11 mouse cellular contexts compared by ENCODE assay signal in the genomic region with DNA sequence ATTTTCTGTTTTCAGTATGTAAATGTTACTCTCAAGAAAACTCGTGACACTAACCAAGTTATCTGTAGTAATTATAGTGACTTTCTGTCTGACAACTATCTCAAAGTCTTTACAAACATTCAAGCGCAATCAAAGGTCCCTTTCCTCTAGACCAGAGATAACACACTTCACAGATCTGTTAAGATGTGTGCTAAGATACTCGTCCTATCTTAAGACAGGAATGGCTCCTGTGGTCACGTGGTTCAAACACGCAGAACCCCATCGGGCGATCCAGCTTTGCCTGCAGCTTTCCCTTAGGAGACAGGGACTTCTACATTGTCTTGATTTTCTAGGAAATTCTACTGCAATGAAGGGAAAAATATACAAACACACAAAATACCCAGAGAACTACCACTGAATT. TPM values are rescaled to one million over a fixed set of nuclear protein-coding genes. Genes with fewer than 3 reads are reported as not detected.
DNase-seq lines count a peak whose midpoint lies in the region; ATAC-seq lines count a peak whose summit lies in the region.
"Had no signal": no experiment of that assay in that cellular context is flagged by ENCODE, and none has a peak within 500 bp of the region (broad histone marks: within the 10 kb centered on the region; RNA-seq: fewer than 3 reads in every experiment).

No protein-coding gene starts in this region.

- H3K4me2 ChIP-seq in hindbrain, embryonic 13.5 days: 0 out of 2 replicates have a peak overlapping the region, but pooled peaks have one; percentile 82
- H3K4me2 ChIP-seq in intestine, embryonic 16.5 days (ENCODE audit: low read depth, low read length): peak overlapping the region; percentile 35; the same call in 1 of the 2 replicates
- 0 out of 2 replicates have a peak overlapping the region, but pooled peaks have one; percentile 20 for H3K4me2 ChIP-seq in midbrain, embryonic 16.5 days (ENCODE audit: low read length)

- peaks cover 30% of the 10 kb centered on the region for H3K36me3 ChIP-seq in erythroblast, embryonic 14.5 days (ENCODE audit: control insufficient read depth)
- no peaks in the 10 kb centered on the region for H3K36me3 ChIP-seq in hindbrain, embryonic 13.5 days
- H3K36me3 ChIP-seq in hindbrain, embryonic 10.5 days: no peaks in the 10 kb centered on the region
- H3K36me3 ChIP-seq in intestine, embryonic 16.5 days (ENCODE audit: control insufficient read depth, insufficient read depth, low read length): no peaks in the 10 kb centered on the region
- H3K36me3 ChIP-seq in midbrain, embryonic 16.5 days (ENCODE audit: control insufficient read depth, insufficient read depth, low read length): no peaks in the 10 kb centered on the region

- DNase-seq in hindbrain, embryonic 10.5 days (ENCODE audit: low spot score): no peak
- DNase-seq in adrenal gland, postnatal 14 days: no peak
- DNase-seq: adrenal gland, postnatal 36 days; cerebellum, postnatal 10 days; lung, adult 2 months had no signal

- no peak overlapping the region for H3K9ac ChIP-seq in hindbrain, embryonic 13.5 days
- H3K9ac ChIP-seq in intestine, embryonic 16.5 days (ENCODE audit: low read depth, low read length): no peak overlapping the region
- H3K9ac ChIP-seq in midbrain, embryonic 16.5 days (ENCODE audit: low read depth, low read length): no peak overlapping the region

- peak overlapping the region; percentile 92 for H3K4me3 ChIP-seq in erythroblast, embryonic 14.5 days (replicated peaks)
- H3K4me3 ChIP-seq in hindbrain, embryonic 13.5 days: no peak overlapping the region
- no peak overlapping the region for H3K4me3 ChIP-seq in hindbrain, embryonic 10.5 days
- H3K4me3 ChIP-seq in intestine, embryonic 16.5 days (ENCODE audit: low read length): no peak overlapping the region
- H3K4me3 ChIP-seq in midbrain, embryonic 16.5 days (ENCODE audit: low read depth, low read length): no peak overlapping the region

- WGBS in hindbrain, embryonic 13.5 days: 88% methylated on average over 7 of the region's 7 CpGs
- 86% methylated on average over 7 of the region's 7 CpGs for WGBS in hindbrain, embryonic 10.5 days
- 56% methylated on average over 7 of the region's 7 CpGs for WGBS in intestine, embryonic 16.5 days
- 86% methylated on average over 7 of the region's 7 CpGs for WGBS in midbrain, embryonic 16.5 days

- no peak overlapping the region for H3K27ac ChIP-seq in hindbrain, embryonic 13.5 days
- no peak overlapping the region for H3K27ac ChIP-seq in hindbrain, embryonic 10.5 days
- no peak overlapping the region for H3K27ac ChIP-seq in intestine, embryonic 16.5 days (ENCODE audit: low read length)
- no peak overlapping the region for H3K27ac ChIP-seq in midbrain, embryonic 16.5 days (ENCODE audit: low read length)

- no peaks in the 10 kb centered on the region for H3K9me3 ChIP-seq in erythroblast, embryonic 14.5 days (ENCODE audit: control insufficient read depth, low read length)
- no peaks in the 10 kb centered on the region for H3K9me3 ChIP-seq in hindbrain, embryonic 13.5 days
- no peaks in the 10 kb centered on the region for H3K9me3 ChIP-seq in hindbrain, embryonic 10.5 days
- no peaks in the 10 kb centered on the region for H3K9me3 ChIP-seq in intestine, embryonic 16.5 days (ENCODE audit: control insufficient read depth, low read length)
- no peaks in the 10 kb centered on the region for H3K9me3 ChIP-seq in midbrain, embryonic 16.5 days (replicated peaks; ENCODE audit: control insufficient read depth, low read length, poor library complexity, severe bottlenecking)

- ATAC-seq in erythroblast, adult 5-6 weeks (replicated peaks; ENCODE audit: low FRiP score, poor library complexity, severe bottlenecking): no peak
- no peak for ATAC-seq in hindbrain, embryonic 13.5 days (ENCODE audit: low FRiP score)
- ATAC-seq in intestine, embryonic 16.5 days: no peak
- no peak for ATAC-seq in midbrain, embryonic 16.5 days
- no peak for ATAC-seq in cerebellum, adult (ENCODE audit: insufficient number of reproducible peaks, low FRiP score, low TSS enrichment)

- no peaks in the 10 kb centered on the region for H3K27me3 ChIP-seq in erythroblast, embryonic 14.5 days (ENCODE audit: control insufficient read depth)
- no peaks in the 10 kb centered on the region for H3K27me3 ChIP-seq in hindbrain, embryonic 13.5 days
- H3K27me3 ChIP-seq in hindbrain, embryonic 10.5 days (ENCODE audit: insufficient read depth, poor library complexity, severe bottlenecking): no peaks in the 10 kb centered on the region
- no peaks in the 10 kb centered on the region for H3K27me3 ChIP-seq in intestine, embryonic 16.5 days (replicated peaks; ENCODE audit: control insufficient read depth, insufficient read depth, low read length)
- H3K27me3 ChIP-seq in midbrain, embryonic 16.5 days (ENCODE audit: control insufficient read depth, insufficient read depth, low read depth, low read length): no peaks in the 10 kb centered on the region

- peaks cover 72% of the 10 kb centered on the region for H3K4me1 ChIP-seq in erythroblast, embryonic 14.5 days (ENCODE audit: control insufficient read depth)
- peaks cover 46% of the 10 kb centered on the region for H3K4me1 ChIP-seq in hindbrain, embryonic 13.5 days (replicated peaks)
- H3K4me1 ChIP-seq in hindbrain, embryonic 10.5 days (replicated peaks): peaks cover 42% of the 10 kb centered on the region
- H3K4me1 ChIP-seq in intestine, embryonic 16.5 days (ENCODE audit: control insufficient read depth, insufficient read depth, low read length): peaks cover 35% of the 10 kb centered on the region
- peaks cover 38% of the 10 kb centered on the region for H3K4me1 ChIP-seq in midbrain, embryonic 16.5 days (ENCODE audit: control insufficient read depth, insufficient read depth, low read length)

RNA-seq across cellular contexts. Expression of gene Tmem131, which starts 6.9 kb away (rescaled TPM):
- 7.8 and 8.1 TPM in 2 replicates for polyA plus RNA-seq in erythroblast, embryonic 14.5 days (2012)
- 214 and 220 TPM in 2 replicates for total RNA-seq in erythroblast, adult 5-6 weeks (2015; ENCODE audit: low replicate concordance)
- total RNA-seq in erythroblast, adult 5-6 weeks (2017; ENCODE audit: low replicate concordance): 159 and 168 TPM in 2 replicates
- 11.6 and 11.7 TPM in 2 replicates for polyA plus RNA-seq in hindbrain, embryonic 13.5 days (2015; fragmentation: Nextera tagmentation; extraction: Ambion mirVana)
- 11.0 and 12.7 TPM in 2 replicates for polyA plus RNA-seq in hindbrain, embryonic 10.5 days (2016; fragmentation: Nextera tagmentation; extraction: Ambion mirVana)
- polyA plus RNA-seq in intestine, embryonic 16.5 days (2015; fragmentation: Nextera tagmentation; extraction: Ambion mirVana): 9.3 and 11.3 TPM in 2 replicates
- polyA plus RNA-seq in midbrain, embryonic 16.5 days (2015; fragmentation: Nextera tagmentation; extraction: Ambion mirVana): 13.8 and 14.0 TPM in 2 replicates
- 45.7 and 48.2 TPM in 2 replicates for total RNA-seq in adrenal gland, postnatal 14 days (2021)

Comparison
In these comparisons a context has a peak if more than half of its experiments do, and no peak if none do; other contexts are left out.
1. H3K4me2 ChIP-seq: peak in every context shown above with its lines; median percentile 82 in hindbrain, embryonic 13.5 days; 35 in intestine, embryonic 16.5 days; 20 in midbrain, embryonic 16.5 days.